Mouse (Mus musculus) forebrain, embryonic 10.5 days (tissue): Measurements from ENCODE around the gene Hpca. TPM values are rescaled to one million over a fixed set of nuclear protein-coding genes. Genes with fewer than 3 reads are reported as not detected.
A peak's percentile ranks its signal among the peaks of the same experiment; 100 is the strongest.

ENCODE experiments used
- DNase-seq: peaks from one replicate; pipeline ENCODE4 v3.0.0-alpha.2; 2017; ENCODE audit warnings: low spot score; ENCODE audit errors: extremely low spot score
- H3K27ac ChIP-seq: fragments of 300-500 bp; sonication (generic); 2 replicates; pipeline ENCODE4 v1.5.1; 2016; ENCODE audit warnings: mild to moderate bottlenecking
- H3K27me3 ChIP-seq: fragments of 300-500 bp; sonication (generic); 2 replicates; pipeline ENCODE4 v1.6.1; 2016; ENCODE audit warnings: mild to moderate bottlenecking; ENCODE audit not compliant: poor library complexity, severe bottlenecking
- H3K36me3 ChIP-seq: fragments of 300-500 bp; sonication (generic); replicated peaks from 2 replicates; pipeline ENCODE4 v1.6.1; 2016; ENCODE audit warnings: mild to moderate bottlenecking, moderate library complexity
- H3K4me1 ChIP-seq: fragments of 300-500 bp; sonication (generic); 2 replicates; pipeline ENCODE4 v1.6.1; 2016
- H3K4me3 ChIP-seq: fragments of 300-500 bp; sonication (generic); 2 replicates; pipeline ENCODE4 v1.5.1; 2016; ENCODE audit warnings: mild to moderate bottlenecking, moderate library complexity
- H3K9me3 ChIP-seq: fragments of 300-500 bp; sonication (generic); 2 replicates; pipeline ENCODE4 v1.6.1; 2016; ENCODE audit warnings: mild to moderate bottlenecking, moderate library complexity
- WGBS: fragments of 180-500 bp; shearing (Covaris S2); methylation state at CpG from one replicate; pipeline ENCODE4 v1.1.7; 2016; 5-methylcytosine and 5-hydroxymethylcytosine counted together
- polyA plus RNA-seq: library from polyadenylated mRNA; unstranded; fragments of >200 nt; fragmentation: Nextera tagmentation; extraction: Ambion mirVana; gene quantifications from 2 replicates; pipeline ENCODE4 v1.2.1, GENCODE M21; 2016

Gene Hpca
- polyA plus RNA-seq, 1 experiment from 2014 or later: 0.43 TPM

DNA sequence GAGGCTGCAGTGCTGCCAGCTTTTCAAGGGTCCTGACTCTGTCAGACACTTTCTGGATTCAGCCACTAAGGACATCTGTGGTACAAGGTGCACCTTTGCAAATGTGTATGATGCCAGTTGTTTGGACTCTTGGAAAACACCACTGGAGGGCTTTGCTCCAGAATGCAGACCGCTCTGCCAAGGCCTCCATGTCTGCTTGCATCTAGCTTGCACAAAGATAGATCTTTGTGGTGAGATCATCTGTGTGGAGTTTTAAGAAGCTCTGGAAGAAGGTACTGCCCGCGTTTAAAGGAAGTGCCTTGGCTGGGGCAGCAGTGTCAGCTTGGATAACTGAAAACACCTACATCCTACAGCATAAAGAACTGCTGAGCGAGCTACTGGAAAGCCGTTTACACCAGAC, 21.7 kb upstream of the Hpca start:
- Histone ChIP-seq H3K27ac (no peak overlapping the region), H3K4me3 (no peak overlapping the region), H3K4me1 (peaks cover 11% of the 10 kb centered on the region; the same call in 1 of the 2 replicates), H3K36me3 (peaks cover 17% of the 10 kb centered on the region), H3K9me3 (no peaks in the 10 kb centered on the region), H3K27me3 (peaks cover 17% of the 10 kb centered on the region)
- 89% methylated on average over 5 of the region's 5 CpGs for WGBS
- no peak for DNase-seq

- 93% methylated on average over 11 of the region's 11 CpGs for WGBS
- Histone ChIP-seq H3K27me3 (peaks cover 27% of the 10 kb centered on the region), H3K4me1 (peaks cover 10% of the 10 kb centered on the region), H3K9me3 (no peaks in the 10 kb centered on the region), H3K4me3 (no peak overlapping the region), H3K36me3 (peaks cover 8% of the 10 kb centered on the region), H3K27ac (no peak overlapping the region)
- DNase-seq: no peak
These were observed 20.7 kb upstream of the Hpca start for GRCm38 (mm10) chr4:129142439-129143045.

DNA sequence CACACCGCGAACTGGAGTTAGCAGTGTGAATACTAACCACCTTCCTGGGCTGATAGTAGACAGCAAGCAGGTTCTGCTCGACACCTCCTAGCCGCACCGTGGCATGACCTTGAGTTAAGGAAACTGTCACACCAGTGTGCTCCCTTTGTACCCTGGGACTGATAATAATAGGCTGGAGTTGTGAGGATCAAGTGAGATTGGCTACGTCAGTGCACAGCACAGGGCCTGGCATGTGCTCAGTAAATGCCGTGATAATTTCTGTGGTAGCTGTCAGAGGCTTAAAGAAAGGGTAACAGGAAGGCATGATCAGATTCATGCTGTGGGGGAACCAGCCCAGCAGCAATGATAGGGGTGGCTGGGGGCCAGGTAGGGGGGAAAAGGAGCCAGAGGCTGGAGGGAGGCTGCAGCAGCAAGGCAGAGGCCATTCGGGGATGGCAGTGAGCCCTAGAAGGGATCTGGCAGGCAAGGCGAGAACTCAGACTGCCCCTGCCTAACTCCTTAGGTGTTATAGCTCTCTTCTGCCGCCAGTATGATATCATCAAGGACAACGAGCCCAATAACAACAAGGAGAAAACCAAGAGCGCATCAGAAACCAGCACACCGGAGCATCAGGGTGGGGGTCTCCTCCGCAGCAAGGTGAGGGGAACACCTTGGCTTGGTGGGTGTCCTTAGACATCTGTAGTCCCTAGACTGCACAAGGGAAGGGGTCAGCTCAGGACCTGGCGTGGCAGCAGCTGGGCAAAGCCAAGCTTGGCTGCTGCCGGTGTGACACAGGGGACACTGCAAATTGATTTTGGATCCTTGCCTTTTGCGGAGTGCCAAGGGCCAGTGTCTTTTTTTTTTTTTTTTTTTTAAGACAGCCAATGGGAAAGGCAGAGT, 20.0 kb upstream of the Hpca start:
- WGBS: 85% methylated on average over 17 of the region's 17 CpGs
- no peak for DNase-seq
- Histone ChIP-seq H3K36me3 (peaks cover 5% of the 10 kb centered on the region), H3K4me1 (peaks cover 18% of the 10 kb centered on the region), H3K27me3 (peaks cover 34% of the 10 kb centered on the region), H3K9me3 (no peaks in the 10 kb centered on the region), H3K27ac (no peak overlapping the region), H3K4me3 (no peak overlapping the region)

DNA sequence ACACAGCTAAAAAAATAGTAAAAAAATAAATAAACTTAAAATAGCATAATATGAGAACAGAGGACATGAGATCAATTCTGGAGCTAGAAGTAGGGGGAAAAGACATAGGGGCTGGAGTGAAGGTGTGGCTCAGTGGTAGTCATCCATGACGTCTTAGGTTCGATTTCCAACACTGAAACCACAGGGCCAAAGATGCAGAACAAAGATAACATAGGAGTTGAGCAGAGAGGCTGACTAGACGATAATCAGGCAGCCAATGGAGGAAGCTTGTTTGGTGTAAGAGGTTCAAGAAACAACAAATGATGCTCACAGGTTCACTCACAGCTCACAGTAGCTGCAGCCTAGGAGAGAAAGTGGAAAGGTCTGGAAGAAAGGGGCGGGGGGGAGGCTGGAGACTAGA, 19.0 kb upstream of the Hpca start:
- Histone ChIP-seq H3K27me3 (peaks cover 44% of the 10 kb centered on the region), H3K27ac (no peak overlapping the region), H3K4me1 (peaks cover 26% of the 10 kb centered on the region), H3K4me3 (no peak overlapping the region), H3K36me3 (peaks cover 3% of the 10 kb centered on the region), H3K9me3 (no peaks in the 10 kb centered on the region)
- 89% methylated on average over 4 of the region's 4 CpGs for WGBS
- DNase-seq: no peak

DNA sequence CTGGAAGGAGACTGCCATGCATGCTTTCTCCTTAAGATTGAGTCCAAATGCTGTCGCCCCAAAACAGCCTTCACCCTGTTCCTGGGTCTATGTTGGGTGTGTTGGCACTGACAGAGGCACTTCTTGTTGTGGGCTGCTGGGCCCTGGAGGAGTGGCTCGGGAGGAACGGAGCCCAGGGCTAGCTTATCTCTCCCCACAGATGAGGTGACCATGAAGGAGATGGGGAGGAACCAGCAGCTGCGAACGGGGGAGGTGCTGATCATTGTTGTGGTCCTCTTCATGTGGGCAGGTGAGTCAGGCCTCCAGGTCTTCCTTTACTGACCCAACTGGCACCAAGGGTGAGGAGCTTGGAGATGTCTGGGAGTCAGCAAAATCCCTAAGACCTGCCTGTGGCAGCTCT, 17.8 kb upstream of the Hpca start:
- no peak overlapping the region for H3K27ac ChIP-seq
- WGBS: 79% methylated on average over 5 of the region's 5 CpGs
- peaks cover 2% of the 10 kb centered on the region for H3K36me3 ChIP-seq
- H3K4me1 ChIP-seq: peaks cover 34% of the 10 kb centered on the region
- no peaks in the 10 kb centered on the region for H3K9me3 ChIP-seq
- no peak overlapping the region for H3K4me3 ChIP-seq
- H3K27me3 ChIP-seq: peaks cover 55% of the 10 kb centered on the region
- DNase-seq: no peak

GRCm38 (mm10) chr4:129137392-129138321, 15.8 kb upstream of the Hpca start:
- Histone ChIP-seq H3K9me3 (no peaks in the 10 kb centered on the region), H3K27ac (peak overlapping the region; percentile 76; the same call in 1 of the 2 replicates), H3K27me3 (peaks cover 65% of the 10 kb centered on the region), H3K4me1 (peaks cover 37% of the 10 kb centered on the region), H3K36me3 (no peaks in the 10 kb centered on the region), H3K4me3 (peak overlapping the region; percentile 65)
- DNase-seq: no peak
- WGBS: 41% methylated on average over 14 of the region's 14 CpGs

DNA sequence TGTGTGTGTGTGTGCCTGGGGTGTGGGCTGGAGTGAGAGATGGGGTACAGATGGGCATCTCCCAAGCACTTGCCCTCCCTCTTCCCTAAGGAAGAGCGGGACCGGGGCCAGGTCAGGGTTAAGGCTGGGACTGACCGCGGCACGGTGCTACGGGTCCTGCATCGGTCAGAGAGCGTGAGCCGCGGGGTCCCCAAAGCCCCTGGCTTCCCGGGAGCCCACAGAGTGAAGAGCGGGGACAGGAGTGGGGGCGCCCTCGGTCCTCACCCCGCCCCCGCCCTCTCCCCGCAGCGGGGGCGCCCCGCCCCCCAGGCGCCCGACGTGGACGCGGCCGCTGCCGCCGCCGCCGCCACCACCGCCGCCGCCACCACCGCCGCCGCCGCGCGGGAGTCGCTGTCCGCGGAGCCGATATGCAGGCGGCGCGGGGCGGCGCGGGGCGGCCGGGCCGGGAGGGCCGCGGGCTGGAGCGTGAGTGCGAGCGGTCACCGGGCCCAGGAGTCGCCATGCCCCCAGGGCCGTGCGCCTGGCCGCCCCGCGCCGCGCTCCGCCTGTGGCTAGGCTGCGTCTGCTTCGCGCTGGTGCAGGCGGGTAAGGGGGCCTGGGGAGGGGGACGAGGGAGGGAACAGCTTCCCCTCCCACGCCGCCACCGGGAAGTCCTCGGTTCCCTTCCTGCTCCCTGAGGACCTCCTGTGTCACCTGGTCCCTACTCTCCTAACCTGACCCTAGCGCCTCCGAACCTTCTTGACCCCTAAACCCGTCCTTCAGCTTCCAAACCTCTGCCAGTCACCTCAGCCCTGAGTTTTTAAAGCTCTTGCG, 14.9 kb upstream of the Hpca start, which contains the start of gene Fndc5:
TSS of gene Fndc5 (plus strand) at position 421 of the 813 bp plus-strand sequence.
- H3K27me3 ChIP-seq: peaks cover 74% of the 10 kb centered on the region
- WGBS: 2% methylated on average over 37 of the region's 80 CpGs

GRCm38 (mm10) chr4:129136189-129136578, 14.3 kb upstream of the Hpca start:
- Histone ChIP-seq H3K4me3 (peak overlapping the region; percentile 65), H3K27me3 (peaks cover 80% of the 10 kb centered on the region), H3K27ac (peak overlapping the region; percentile 76), H3K9me3 (no peaks in the 10 kb centered on the region), H3K36me3 (no peaks in the 10 kb centered on the region), H3K4me1 (peaks cover 32% of the 10 kb centered on the region)
- WGBS: 31% methylated on average over 9 of the region's 9 CpGs
- DNase-seq: no peak

More for the DNA sequence above, 14.9 kb upstream of the Hpca start, which contains the start of gene Fndc5:
- H3K4me3 ChIP-seq: peak within 1 kb of the TSS; percentile 65
- peak within 1 kb of the TSS; percentile 76 for H3K27ac ChIP-seq
- no peaks in the 10 kb centered on the region for H3K36me3 ChIP-seq
- peaks cover 34% of the 10 kb centered on the region for H3K4me1 ChIP-seq
- DNase-seq: peak; percentile 37
- H3K9me3 ChIP-seq: no peaks in the 10 kb centered on the region

- no peak for DNase-seq
- Histone ChIP-seq H3K4me3 (no peak overlapping the region; the same call in 1 of the 2 replicates), H3K27me3 (peaks cover 84% of the 10 kb centered on the region), H3K9me3 (no peaks in the 10 kb centered on the region), H3K4me1 (peaks cover 37% of the 10 kb centered on the region), H3K36me3 (no peaks in the 10 kb centered on the region), H3K27ac (no peak overlapping the region)
- 64% methylated on average over 2 of the region's 2 CpGs for WGBS
These were observed 13.8 kb upstream of the Hpca start for GRCm38 (mm10) chr4:129135637-129136036.

DNA sequence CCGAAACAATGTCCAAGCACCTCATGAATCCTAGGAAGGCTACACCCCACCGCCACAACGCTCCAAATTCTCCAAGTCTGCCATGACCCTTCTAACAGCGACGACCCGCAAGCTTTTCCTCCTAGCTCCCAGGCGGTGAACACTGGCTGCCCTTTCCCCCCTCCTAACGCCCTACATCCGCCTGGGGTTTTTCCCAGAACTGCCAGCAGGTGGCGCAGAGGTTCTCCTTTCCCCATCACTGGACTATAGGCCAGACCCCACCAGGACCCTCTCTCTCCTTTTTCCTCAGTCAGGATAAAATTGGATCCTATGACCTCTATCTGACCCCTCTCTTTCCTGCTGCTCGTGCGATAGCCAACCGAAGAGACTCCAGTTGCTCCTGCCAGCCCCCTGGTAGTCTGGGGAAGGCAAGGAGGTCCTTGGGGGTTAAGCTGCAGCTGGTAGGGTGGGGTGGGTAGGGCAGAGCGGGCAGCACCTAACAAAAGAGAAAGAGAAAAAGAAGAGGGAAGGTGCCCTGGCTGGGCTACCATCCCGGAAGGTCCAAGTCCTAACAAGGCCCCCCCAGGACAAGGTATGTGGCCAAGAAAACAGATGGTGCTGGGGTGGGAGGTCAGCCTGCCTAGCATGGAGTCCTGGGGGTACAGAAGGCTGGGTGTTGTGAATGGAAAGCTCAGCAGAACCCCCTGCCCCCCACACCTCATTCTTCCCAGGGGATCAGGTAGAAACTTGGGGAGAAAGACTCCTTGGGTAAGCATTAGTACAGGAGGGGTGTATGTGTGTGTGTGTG, 13.2 kb upstream of the Hpca start:
- peak; percentile 89 for DNase-seq
- 10% methylated on average over 15 of the region's 15 CpGs for WGBS
- no peaks in the 10 kb centered on the region for H3K9me3 ChIP-seq
- peak overlapping the region; percentile 33 for H3K4me3 ChIP-seq
- peak overlapping the region; percentile 56 for H3K27ac ChIP-seq
- H3K36me3 ChIP-seq: no peaks in the 10 kb centered on the region
- H3K27me3 ChIP-seq: peaks cover 88% of the 10 kb centered on the region
- H3K4me1 ChIP-seq: peaks cover 44% of the 10 kb centered on the region

GRCm38 (mm10) chr4:129130755-129131303, 9.0 kb upstream of the Hpca start:
- peaks cover 77% of the 10 kb centered on the region for H3K27me3 ChIP-seq
- H3K4me1 ChIP-seq: peaks cover 50% of the 10 kb centered on the region
- WGBS: 6% methylated on average over 17 of the region's 17 CpGs

More at GRCm38 (mm10) chr4:129130755-129131303, 9.0 kb upstream of the Hpca start:
- H3K27ac ChIP-seq: peak overlapping the region; percentile 51
- H3K36me3 ChIP-seq: no peaks in the 10 kb centered on the region
- H3K4me3 ChIP-seq: peak overlapping the region; percentile 36
- no peaks in the 10 kb centered on the region for H3K9me3 ChIP-seq
- DNase-seq: no peak
